14 mouse cellular contexts compared by ENCODE assay signal in genomic region chr12:85784916-85785815, GRCm38 (mm10). TPM values are rescaled to one million over a fixed set of nuclear protein-coding genes. Genes with fewer than 3 reads are reported as not detected.
DNase-seq lines count a peak whose midpoint lies in the region; ATAC-seq lines count a peak whose summit lies in the region.
"Had no signal": no experiment of that assay in that cellular context is flagged by ENCODE, and none has a peak within 500 bp of the region (broad histone marks: within the 10 kb centered on the region; RNA-seq: fewer than 3 reads in every experiment).

No protein-coding gene starts in this region.

- H3K36me3 ChIP-seq in kidney, embryonic 15.5 days = no peaks in the 10 kb centered on the region
- no peaks in the 10 kb centered on the region for H3K36me3 ChIP-seq in liver, embryonic 16.5 days (ENCODE audit: control insufficient read depth, insufficient read depth)
- H3K36me3 ChIP-seq: hindbrain, embryonic 12.5 days had no signal

- H3K27ac ChIP-seq in kidney, embryonic 15.5 days = no peak overlapping the region
- peak overlapping the region; percentile 66 for H3K27ac ChIP-seq in liver, embryonic 16.5 days (ENCODE audit: low read length)
- H3K27ac ChIP-seq: hindbrain, embryonic 12.5 days had no signal

- no peak overlapping the region for H3K9ac ChIP-seq in kidney, embryonic 15.5 days
- no peak overlapping the region for H3K9ac ChIP-seq in liver, embryonic 16.5 days (ENCODE audit: low read depth, low read length)
- H3K9ac ChIP-seq: hindbrain, embryonic 12.5 days had no signal

- H3K4me1 ChIP-seq in kidney, embryonic 15.5 days = peaks cover 15% of the 10 kb centered on the region
- H3K4me1 ChIP-seq in liver, embryonic 16.5 days (ENCODE audit: control insufficient read depth, low read depth, low read length) = peaks cover 2% of the 10 kb centered on the region; the same call in 1 of the 2 replicates

- 16% methylated on average over 19 of the region's 19 CpGs for WGBS in kidney, embryonic 15.5 days
- WGBS in liver, embryonic 16.5 days (ENCODE audit: insufficient replicate concordance) = 47% methylated on average over 19 of the region's 19 CpGs

- intact Hi-C loops in heart, postnatal 25 days (cut with DNase I) = loop anchor here (2.0 kb wide), 1 partner anchor 28 kb away; no protein-coding TSS in a partner anchor

- 0 out of 2 replicates have a peak overlapping the region, but pooled peaks have one; percentile 6 for H3K4me2 ChIP-seq in kidney, embryonic 15.5 days
- no peak overlapping the region for H3K4me2 ChIP-seq in liver, embryonic 16.5 days (ENCODE audit: low read depth, low read length)
- H3K4me2 ChIP-seq: hindbrain, embryonic 12.5 days had no signal

- DNase-seq in heart, adult 8-10 months (ENCODE audit: low spot score) = peak; percentile 48
- no peak for DNase-seq in heart, postnatal 25 days (ENCODE audit: low spot score)
- peak; percentile 26 for DNase-seq in forelimb bud, embryonic 11.5 days (ENCODE audit: low read depth, low spot score)
- DNase-seq in ovary, adult 18-20 months (ENCODE audit: low spot score) = no peak
- DNase-seq in cerebellum, postnatal 14 days = no peak
- DNase-seq in retina, postnatal 1 day = no peak
- DNase-seq: cerebellum, adult 18-20 months; layer of hippocampus, postnatal 36 days; lung, postnatal 36 days; right cerebral cortex, adult 18-20 months; thymus, postnatal 25 days had no signal

- H3K27me3 ChIP-seq in kidney, embryonic 15.5 days = no peaks in the 10 kb centered on the region
- H3K27me3 ChIP-seq in liver, embryonic 16.5 days (ENCODE audit: control insufficient read depth, insufficient read depth, low read depth, low read length) = no peaks in the 10 kb centered on the region
- H3K27me3 ChIP-seq: hindbrain, embryonic 12.5 days had no signal

- no peak overlapping the region for H3K4me3 ChIP-seq in kidney, embryonic 15.5 days (replicated peaks)
- no peak overlapping the region for H3K4me3 ChIP-seq in liver, embryonic 16.5 days (ENCODE audit: low read depth, low read length)
- H3K4me3 ChIP-seq: hindbrain, embryonic 12.5 days had no signal

- no peaks in the 10 kb centered on the region for H3K9me3 ChIP-seq in kidney, embryonic 15.5 days (replicated peaks)
- H3K9me3 ChIP-seq in liver, embryonic 16.5 days (replicated peaks; ENCODE audit: control insufficient read depth, low read length) = no peaks in the 10 kb centered on the region
- H3K9me3 ChIP-seq: hindbrain, embryonic 12.5 days had no signal

- ATAC-seq in kidney, embryonic 15.5 days (replicated peaks; ENCODE audit: low FRiP score) = peak; percentile 83
- peak; percentile 84 for ATAC-seq in liver, embryonic 16.5 days (ENCODE audit: low read depth)

RNA-seq across cellular contexts. Expression of gene Flvcr2, which starts 38.8 kb away (rescaled TPM):
- total RNA-seq in heart, adult 8-10 months (2022) = 1 to 10 TPM; 1.9 to 2.6 (median 2.3) TPM
- total RNA-seq in heart, postnatal 25 days (2021) = 1 to 10 TPM; 1.9 to 2.7 TPM
- polyA plus RNA-seq in kidney, embryonic 15.5 days (2015; fragmentation: Nextera tagmentation; extraction: Ambion mirVana) = 4.2 and 4.4 TPM in 2 replicates
- polyA plus RNA-seq in liver, embryonic 16.5 days (2015; fragmentation: Nextera tagmentation; extraction: Ambion mirVana) = 8.8 and 10.0 TPM in 2 replicates

RNA-seq across cellular contexts. Expression of gene Erg28, which starts 39.2 kb away (rescaled TPM):
- 1 to 10 TPM; 5.7 to 7.7 (median 7.1) TPM for total RNA-seq in heart, adult 8-10 months (2022)
- total RNA-seq in heart, postnatal 25 days (2021) = 1 to 10 TPM; 5.8 to 7.0 TPM
- 116 and 117 TPM in 2 replicates for polyA plus RNA-seq in kidney, embryonic 15.5 days (2015; fragmentation: Nextera tagmentation; extraction: Ambion mirVana)
- 83.0 and 90.3 TPM in 2 replicates for polyA plus RNA-seq in liver, embryonic 16.5 days (2015; fragmentation: Nextera tagmentation; extraction: Ambion mirVana)

RNA-seq across cellular contexts. Expression of gene Ttll5, which starts 39.3 kb away (rescaled TPM):
- total RNA-seq in heart, adult 8-10 months (2022) = 10 to 100 TPM; 12.8 to 20.7 (median 14.9) TPM
- total RNA-seq in heart, postnatal 25 days (2021) = 10 to 100 TPM; 13.0 to 13.4 TPM
- 13.0 and 13.2 TPM in 2 replicates for polyA plus RNA-seq in kidney, embryonic 15.5 days (2015; fragmentation: Nextera tagmentation; extraction: Ambion mirVana)
- polyA plus RNA-seq in liver, embryonic 16.5 days (2015; fragmentation: Nextera tagmentation; extraction: Ambion mirVana) = 4.9 and 6.0 TPM in 2 replicates

Comparison
In these comparisons a context has a peak if more than half of its experiments do, and no peak if none do; other contexts are left out.
1. DNase-seq: peak in heart, adult 8-10 months (single experiment) and forelimb bud, embryonic 11.5 days (single experiment); none in heart, postnatal 25 days (single experiment), ovary, adult 18-20 months (single experiment), cerebellum, postnatal 14 days (0 of 2) and retina, postnatal 1 day (single experiment).